Mouse (Mus musculus): Measurements from ENCODE around the gene Ppm1e. TPM values are rescaled to one million over a fixed set of nuclear protein-coding genes. Genes with fewer than 3 reads are reported as not detected.

Gene Ppm1e
- polyA plus RNA-seq (2015; fragmentation: Nextera tagmentation; extraction: Ambion mirVana): 22.9 and 24.3 TPM in 2 replicates

- 0 out of 2 replicates have a peak, but pooled peaks cover 9% of the 10 kb centered on the region for H3K27me3 ChIP-seq
- WGBS: under 1% methylated on average over 85 of the region's 104 CpGs
- H3K36me3 ChIP-seq: peaks cover 10% of the 10 kb centered on the region; the same call in 1 of the 2 replicates
- peak within 1 kb of the TSS; percentile 93 for H3K9ac ChIP-seq
- H3K4me1 ChIP-seq (replicated peaks): peaks cover 14% of the 10 kb centered on the region
- peak within 1 kb of the TSS; percentile 74 for H3K4me2 ChIP-seq
- H3K9me3 ChIP-seq: no peaks in the 10 kb centered on the region
- peak; percentile 97 for ATAC-seq (ENCODE audit: low read depth)
- H3K4me3 ChIP-seq: peak within 1 kb of the TSS; percentile 91
- H3K27ac ChIP-seq (replicated peaks): peak within 1 kb of the TSS; percentile 90
Measured at GRCm38 (mm10) chr11:87358331-87359261, at the start of gene Ppm1e. Gene Ppm1e, minus strand, starts transcription at chr11:87359023.

GRCm38 (mm10) chr11:87404876-87405275 is 46.1 kb upstream of the Ppm1e start, which contains the start of the genes Rad51c and Tex14:
Gene Rad51c, minus strand, starts transcription at chr11:87404954.
Gene Tex14, plus strand, starts transcription at chr11:87405065.
- peak; percentile 46 for ATAC-seq (ENCODE audit: low read depth)
- 80% methylated on average over 27 of the region's 27 CpGs for WGBS
- peaks cover 6% of the 10 kb centered on the region for H3K4me1 ChIP-seq (replicated peaks)
- H3K9me3 ChIP-seq: no peaks in the 10 kb centered on the region
- H3K27me3 ChIP-seq: no peaks in the 10 kb centered on the region
- peak within 1 kb of the TSS; percentile 84 for H3K9ac ChIP-seq
- peak within 1 kb of the TSS; percentile 67 for H3K4me2 ChIP-seq
- H3K27ac ChIP-seq (replicated peaks): peak within 1 kb of the TSS; percentile 97
- H3K36me3 ChIP-seq: no peaks in the 10 kb centered on the region
- H3K4me3 ChIP-seq: peak within 1 kb of the TSS; percentile 59

GRCm38 (mm10) chr11:87404111-87404853 is 45.5 kb upstream of the Ppm1e start:
- H3K4me2 ChIP-seq: peak overlapping the region; percentile 67
- peak overlapping the region; percentile 59 for H3K4me3 ChIP-seq
- no peaks in the 10 kb centered on the region for H3K36me3 ChIP-seq
- H3K9me3 ChIP-seq: no peaks in the 10 kb centered on the region
- ATAC-seq (ENCODE audit: low read depth): peak; percentile 92
- H3K9ac ChIP-seq: peak overlapping the region; percentile 84
- peaks cover 6% of the 10 kb centered on the region for H3K4me1 ChIP-seq (replicated peaks)
- peak overlapping the region; percentile 97 for H3K27ac ChIP-seq (replicated peaks)
- no peaks in the 10 kb centered on the region for H3K27me3 ChIP-seq
- WGBS: 2% methylated on average over 58 of the region's 58 CpGs

GRCm38 (mm10) chr11:87398402-87398801 is 39.6 kb upstream of the Ppm1e start:
- no peaks in the 10 kb centered on the region for H3K27me3 ChIP-seq
- H3K36me3 ChIP-seq: no peaks in the 10 kb centered on the region
- no peak overlapping the region for H3K27ac ChIP-seq (replicated peaks)
- no peak for ATAC-seq (ENCODE audit: low read depth)
- no peaks in the 10 kb centered on the region for H3K4me1 ChIP-seq (replicated peaks)
- 96% methylated on average over 2 of the region's 2 CpGs for WGBS
- H3K9me3 ChIP-seq: no peaks in the 10 kb centered on the region
- no peak overlapping the region for H3K9ac ChIP-seq
- H3K4me3 ChIP-seq: no peak overlapping the region
- no peak overlapping the region for H3K4me2 ChIP-seq

- no peaks in the 10 kb centered on the region for H3K4me1 ChIP-seq (replicated peaks)
- no peaks in the 10 kb centered on the region for H3K9me3 ChIP-seq
- H3K36me3 ChIP-seq: no peaks in the 10 kb centered on the region
- no peak overlapping the region for H3K4me3 ChIP-seq
- WGBS: 40% methylated on average over 1 of the region's 1 CpGs
- H3K4me2 ChIP-seq: no peak overlapping the region
- no peaks in the 10 kb centered on the region for H3K27me3 ChIP-seq
- no peak overlapping the region for H3K9ac ChIP-seq
- ATAC-seq (ENCODE audit: low read depth): peak; percentile 59; the same call in 1 of the 2 replicates
- H3K27ac ChIP-seq (replicated peaks): no peak overlapping the region
Measured at GRCm38 (mm10) chr11:87393855-87394254, 35.0 kb upstream of the Ppm1e start.

GRCm38 (mm10) chr11:87385676-87386075 is 26.9 kb upstream of the Ppm1e start:
- no peaks in the 10 kb centered on the region for H3K9me3 ChIP-seq
- WGBS: 97% methylated on average over 1 of the region's 1 CpGs
- H3K36me3 ChIP-seq: no peaks in the 10 kb centered on the region
- no peaks in the 10 kb centered on the region for H3K4me1 ChIP-seq (replicated peaks)
- no peak overlapping the region for H3K9ac ChIP-seq
- no peak for ATAC-seq (ENCODE audit: low read depth)
- no peak overlapping the region for H3K4me2 ChIP-seq
- H3K27me3 ChIP-seq: no peaks in the 10 kb centered on the region
- no peak overlapping the region for H3K4me3 ChIP-seq
- no peak overlapping the region for H3K27ac ChIP-seq (replicated peaks)

- Histone ChIP-seq H3K27ac (replicated peaks) (no peak overlapping the region), H3K36me3 (no peaks in the 10 kb centered on the region), H3K4me2 (no peak overlapping the region), H3K4me1 (replicated peaks) (no peaks in the 10 kb centered on the region), H3K9ac (no peak overlapping the region), H3K4me3 (no peak overlapping the region), H3K27me3 (no peaks in the 10 kb centered on the region), H3K9me3 (no peaks in the 10 kb centered on the region)
- ATAC-seq (ENCODE audit: low read depth): no peak
- 95% methylated on average over 4 of the region's 4 CpGs for WGBS
Measured at GRCm38 (mm10) chr11:87384551-87384950, 25.7 kb upstream of the Ppm1e start.

- Histone ChIP-seq H3K27ac (replicated peaks) (no peak overlapping the region), H3K36me3 (no peaks in the 10 kb centered on the region), H3K9ac (no peak overlapping the region), H3K27me3 (no peaks in the 10 kb centered on the region), H3K4me1 (replicated peaks) (no peaks in the 10 kb centered on the region), H3K9me3 (no peaks in the 10 kb centered on the region), H3K4me2 (no peak overlapping the region), H3K4me3 (no peak overlapping the region)
- WGBS: 63% methylated on average over 9 of the region's 9 CpGs
- ATAC-seq (ENCODE audit: low read depth): no peak
Measured at GRCm38 (mm10) chr11:87367865-87368580, 9.2 kb upstream of the Ppm1e start.

- no peak for ATAC-seq (ENCODE audit: low read depth)
- Histone ChIP-seq H3K27ac (replicated peaks) (no peak overlapping the region), H3K4me1 (replicated peaks) (no peaks in the 10 kb centered on the region), H3K4me3 (no peak overlapping the region), H3K27me3 (no peaks in the 10 kb centered on the region), H3K9me3 (no peaks in the 10 kb centered on the region), H3K9ac (no peak overlapping the region), H3K36me3 (no peaks in the 10 kb centered on the region), H3K4me2 (no peak overlapping the region)
- 87% methylated on average over 7 of the region's 7 CpGs for WGBS
Measured at GRCm38 (mm10) chr11:87367061-87367460, 8.2 kb upstream of the Ppm1e start.

GRCm38 (mm10) chr11:87365120-87365519 is 6.3 kb upstream of the Ppm1e start:
- Histone ChIP-seq H3K9me3 (no peaks in the 10 kb centered on the region), H3K9ac (no peak overlapping the region), H3K4me3 (no peak overlapping the region), H3K36me3 (no peaks in the 10 kb centered on the region), H3K4me1 (replicated peaks) (no peaks in the 10 kb centered on the region), H3K27me3 (0 out of 2 replicates have a peak, but pooled peaks cover 9% of the 10 kb centered on the region), H3K27ac (replicated peaks) (no peak overlapping the region), H3K4me2 (no peak overlapping the region)
- WGBS: 93% methylated on average over 5 of the region's 5 CpGs
- no peak for ATAC-seq (ENCODE audit: low read depth)

GRCm38 (mm10) chr11:87359262-87359612 is 414 bp upstream of the Ppm1e start:
- Histone ChIP-seq H3K9me3 (no peaks in the 10 kb centered on the region), H3K27me3 (0 out of 2 replicates have a peak, but pooled peaks cover 9% of the 10 kb centered on the region), H3K36me3 (peaks cover 3% of the 10 kb centered on the region; the same call in 1 of the 2 replicates), H3K4me2 (peak overlapping the region; percentile 74), H3K9ac (peak overlapping the region; percentile 93; the same call in 1 of the 2 replicates), H3K4me3 (peak overlapping the region; percentile 91), H3K27ac (replicated peaks) (peak overlapping the region; percentile 90; the same call in 1 of the 2 replicates), H3K4me1 (replicated peaks) (peaks cover 14% of the 10 kb centered on the region)
- no peak for ATAC-seq (ENCODE audit: low read depth)
- WGBS: 16% methylated on average over 10 of the region's 10 CpGs

All from neural tube, embryonic 13.5 days (tissue).